Mouse (Mus musculus) forebrain, embryonic 15.5 days (tissue): ENCODE results near the gene Olfm4. TPM values are rescaled to one million over a fixed set of nuclear protein-coding genes. Genes with fewer than 3 reads are reported as not detected.

Experiments used
- ATAC-seq: fragments of 200-750 bp; cut with Nextera tagmentation; replicated peaks from 2 replicates; pipeline ENCODE4 v1.8.0; 2017; ENCODE audit warnings: mild to moderate bottlenecking, moderate TSS enrichment, moderate library complexity
- H3K27ac ChIP-seq: fragments of 300-500 bp; sonication (generic); replicated peaks from 2 replicates; pipeline ENCODE4 v1.5.1; 2015; ENCODE audit warnings: mild to moderate bottlenecking, inconsistent platforms
- H3K27me3 ChIP-seq: fragments of 300-500 bp; sonication (generic); 2 replicates; pipeline ENCODE4 v1.6.1; 2015; ENCODE audit warnings: inconsistent platforms
- H3K36me3 ChIP-seq: fragments of 300-500 bp; sonication (generic); 2 replicates; pipeline ENCODE4 v1.6.1; 2015; ENCODE audit warnings: mild to moderate bottlenecking, inconsistent platforms
- H3K4me1 ChIP-seq: fragments of 300-500 bp; sonication (generic); 2 replicates; pipeline ENCODE4 v1.6.1; 2015; ENCODE audit warnings: inconsistent platforms
- H3K4me2 ChIP-seq: fragments of 300-500 bp; sonication (generic); replicated peaks from 2 replicates; pipeline ENCODE4 v1.6.1; 2015; ENCODE audit warnings: mild to moderate bottlenecking, inconsistent platforms
- H3K4me3 ChIP-seq: fragments of 300-500 bp; sonication (generic); 2 replicates; pipeline ENCODE4 v1.5.1; 2015; ENCODE audit warnings: mild to moderate bottlenecking, inconsistent platforms
- H3K9ac ChIP-seq: fragments of 300-500 bp; sonication (generic); replicated peaks from 2 replicates; pipeline ENCODE4 v1.6.1; 2015; ENCODE audit warnings: mild to moderate bottlenecking, inconsistent platforms
- H3K9me3 ChIP-seq: fragments of 300-500 bp; sonication (generic); 2 replicates; pipeline ENCODE4 v1.6.1; 2016; ENCODE audit warnings: inconsistent platforms
- WGBS: fragments of 180-500 bp; shearing (Covaris S2); methylation state at CpG from one replicate; pipeline ENCODE4 v1.1.7; 2015; ENCODE audit warnings: mixed read lengths; 5-methylcytosine and 5-hydroxymethylcytosine counted together
- polyA plus RNA-seq: library from polyadenylated mRNA; unstranded; fragments of >200 nt; fragmentation: Nextera tagmentation; extraction: Ambion mirVana; gene quantifications from 2 replicates; pipeline ENCODE4 v1.2.1, GENCODE M21; 2015

The Olfm4 gene
- 1.9 and 2.0 TPM in 2 replicates for polyA plus RNA-seq

DNA sequence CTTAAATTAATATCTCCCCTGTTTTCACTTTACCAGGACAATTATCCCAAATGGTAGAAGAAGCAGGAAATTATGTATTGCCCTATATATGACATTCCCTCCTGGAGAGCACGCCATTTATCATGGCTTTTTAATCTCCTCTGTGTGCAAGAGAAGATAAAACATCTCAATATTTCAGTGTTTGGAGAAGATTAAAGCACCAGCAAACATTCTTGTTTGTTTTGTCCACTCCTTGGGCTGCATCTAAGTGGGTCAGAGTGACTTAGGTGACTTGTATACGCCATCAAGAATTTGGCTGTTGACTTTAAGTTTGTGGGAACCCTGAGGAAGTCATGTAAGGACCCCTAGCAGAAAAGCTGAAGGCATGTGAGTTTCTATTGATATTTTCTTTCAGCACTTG lies at the start of gene Olfm4:
TSS of gene Olfm4 (plus strand) at position 301 of the 400 bp plus-strand sequence.
- ATAC-seq = no peak
- Histone ChIP-seq H3K27ac (no peak within 1 kb of the TSS), H3K27me3 (no peaks in the 10 kb centered on the region), H3K9ac (no peak within 1 kb of the TSS), H3K9me3 (no peaks in the 10 kb centered on the region), H3K4me1 (no peaks in the 10 kb centered on the region), H3K4me2 (no peak within 1 kb of the TSS), H3K36me3 (no peaks in the 10 kb centered on the region), H3K4me3 (no peak within 1 kb of the TSS)
- 88% methylated on average over 2 of the region's 2 CpGs for WGBS

DNA sequence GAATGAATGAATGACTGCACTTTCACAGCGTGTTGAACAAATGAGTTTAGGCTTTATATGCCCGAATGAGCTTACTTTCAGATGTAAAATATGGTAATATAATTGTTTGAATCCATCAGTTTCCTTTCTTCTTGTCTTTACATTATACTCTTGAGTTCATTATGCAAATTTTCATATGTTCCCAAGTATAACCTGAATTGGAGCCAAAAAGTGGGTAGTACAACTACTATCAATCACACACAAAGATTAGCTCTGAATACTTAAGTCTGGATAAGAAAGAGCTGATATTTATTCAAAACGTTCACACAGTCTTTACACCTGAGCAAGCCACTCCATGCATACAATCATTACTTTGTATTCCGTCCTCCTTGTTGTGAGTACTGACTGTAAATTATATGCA lies 49.5 kb upstream of the Olfm4 start:
- no peak overlapping the region for H3K4me3 ChIP-seq
- no peak overlapping the region for H3K9ac ChIP-seq
- peaks cover 11% of the 10 kb centered on the region for H3K4me1 ChIP-seq
- ATAC-seq = 0 out of 2 replicates have a peak, but pooled peaks have one; percentile 21
- H3K9me3 ChIP-seq = no peaks in the 10 kb centered on the region
- H3K36me3 ChIP-seq = no peaks in the 10 kb centered on the region
- H3K27me3 ChIP-seq = no peaks in the 10 kb centered on the region
- peak overlapping the region; percentile 49 for H3K27ac ChIP-seq
- H3K4me2 ChIP-seq = no peak overlapping the region
- WGBS = 35% methylated on average over 4 of the region's 4 CpGs

- H3K27ac ChIP-seq = peak overlapping the region; percentile 83
- WGBS = 18% methylated on average over 4 of the region's 4 CpGs
- H3K9me3 ChIP-seq = no peaks in the 10 kb centered on the region
- no peaks in the 10 kb centered on the region for H3K27me3 ChIP-seq
- H3K4me3 ChIP-seq = no peak overlapping the region
- H3K9ac ChIP-seq = no peak overlapping the region
- ATAC-seq = peak; percentile 86
- H3K4me2 ChIP-seq = no peak overlapping the region
- H3K4me1 ChIP-seq = peaks cover 11% of the 10 kb centered on the region
- H3K36me3 ChIP-seq = no peaks in the 10 kb centered on the region
Measured at GRCm38 (mm10) chr14:79936879-79937468, 46.9 kb upstream of the Olfm4 start.

- H3K4me3 ChIP-seq = no peak overlapping the region
- no peaks in the 10 kb centered on the region for H3K4me1 ChIP-seq
- H3K27me3 ChIP-seq = no peaks in the 10 kb centered on the region
- no peaks in the 10 kb centered on the region for H3K9me3 ChIP-seq
- no peak overlapping the region for H3K27ac ChIP-seq
- H3K4me2 ChIP-seq = no peak overlapping the region
- no peaks in the 10 kb centered on the region for H3K36me3 ChIP-seq
- no peak for ATAC-seq
- no peak overlapping the region for H3K9ac ChIP-seq
- 69% methylated on average over 2 of the region's 2 CpGs for WGBS
Measured at GRCm38 (mm10) chr14:79945876-79946275, 38.0 kb upstream of the Olfm4 start.

DNA sequence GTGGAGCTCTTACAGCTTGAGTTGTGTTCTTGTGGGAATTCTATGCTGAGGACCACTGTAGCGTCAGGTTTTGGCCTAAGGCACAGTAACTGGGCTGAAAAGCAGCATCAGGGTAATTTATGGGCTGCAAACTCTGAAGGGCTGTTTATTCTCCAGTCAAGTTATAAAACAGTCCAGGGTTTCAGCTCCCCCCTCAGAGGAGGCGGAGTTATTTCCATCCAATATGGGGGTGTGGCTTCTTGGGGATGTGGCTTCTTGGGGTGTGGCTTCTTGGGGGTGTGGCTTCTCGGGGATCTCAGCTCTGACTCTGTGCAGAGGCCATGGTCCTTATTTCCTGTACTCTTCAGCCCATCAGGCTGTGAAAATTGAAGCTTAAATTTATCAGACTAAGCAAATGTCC lies 28.2 kb upstream of the Olfm4 start:
- H3K4me3 ChIP-seq = no peak overlapping the region
- H3K4me1 ChIP-seq = 0 out of 2 replicates have a peak, but pooled peaks cover 4% of the 10 kb centered on the region
- no peaks in the 10 kb centered on the region for H3K9me3 ChIP-seq
- no peaks in the 10 kb centered on the region for H3K36me3 ChIP-seq
- 86% methylated on average over 3 of the region's 3 CpGs for WGBS
- no peaks in the 10 kb centered on the region for H3K27me3 ChIP-seq
- H3K27ac ChIP-seq = no peak overlapping the region
- H3K4me2 ChIP-seq = no peak overlapping the region
- H3K9ac ChIP-seq = no peak overlapping the region
- ATAC-seq = no peak

GRCm38 (mm10) chr14:79957789-79958487 lies 25.9 kb upstream of the Olfm4 start:
- Histone ChIP-seq H3K9ac (no peak overlapping the region), H3K27ac (0 out of 2 replicates have a peak overlapping the region, but pooled peaks have one; percentile 27), H3K9me3 (no peaks in the 10 kb centered on the region), H3K36me3 (no peaks in the 10 kb centered on the region), H3K27me3 (no peaks in the 10 kb centered on the region), H3K4me1 (0 out of 2 replicates have a peak, but pooled peaks cover 6% of the 10 kb centered on the region), H3K4me2 (no peak overlapping the region), H3K4me3 (no peak overlapping the region)
- WGBS = 77% methylated on average over 15 of the region's 15 CpGs
- 0 out of 2 replicates have a peak, but pooled peaks have one; percentile 32 for ATAC-seq

GRCm38 (mm10) chr14:79961187-79961586 lies 22.7 kb upstream of the Olfm4 start:
- Histone ChIP-seq H3K9ac (no peak overlapping the region), H3K4me3 (no peak overlapping the region), H3K9me3 (no peaks in the 10 kb centered on the region), H3K27ac (0 out of 2 replicates have a peak overlapping the region, but pooled peaks have one; percentile 17), H3K4me1 (0 out of 2 replicates have a peak, but pooled peaks cover 6% of the 10 kb centered on the region), H3K4me2 (no peak overlapping the region), H3K36me3 (no peaks in the 10 kb centered on the region), H3K27me3 (no peaks in the 10 kb centered on the region)
- ATAC-seq = peak; percentile 55; the same call in 1 of the 2 replicates
- 70% methylated on average over 4 of the region's 4 CpGs for WGBS

DNA sequence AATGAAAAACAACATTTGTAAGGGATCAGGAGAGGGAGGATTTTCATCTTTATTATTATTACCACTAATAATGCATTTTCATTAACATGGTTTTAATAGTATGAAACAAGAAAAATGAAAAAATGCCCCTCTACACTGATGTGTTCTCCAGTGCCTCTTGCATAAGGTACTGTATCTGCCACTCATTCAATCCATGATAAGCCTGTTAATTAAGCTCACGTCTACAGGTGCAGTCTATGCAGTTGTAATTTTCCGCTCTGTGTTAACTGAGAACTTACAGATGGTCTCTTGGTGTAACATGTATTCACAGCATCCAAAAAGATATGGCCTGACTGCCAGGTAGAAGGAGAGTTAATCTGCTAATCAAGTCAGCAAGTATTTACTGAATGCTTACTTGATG lies 22.3 kb upstream of the Olfm4 start:
- 0 out of 2 replicates have a peak, but pooled peaks cover 6% of the 10 kb centered on the region for H3K4me1 ChIP-seq
- no peak for ATAC-seq
- no peaks in the 10 kb centered on the region for H3K27me3 ChIP-seq
- no peak overlapping the region for H3K27ac ChIP-seq
- no peak overlapping the region for H3K4me3 ChIP-seq
- 62% methylated on average over 2 of the region's 2 CpGs for WGBS
- H3K9ac ChIP-seq = no peak overlapping the region
- no peak overlapping the region for H3K4me2 ChIP-seq
- no peaks in the 10 kb centered on the region for H3K9me3 ChIP-seq
- no peaks in the 10 kb centered on the region for H3K36me3 ChIP-seq

DNA sequence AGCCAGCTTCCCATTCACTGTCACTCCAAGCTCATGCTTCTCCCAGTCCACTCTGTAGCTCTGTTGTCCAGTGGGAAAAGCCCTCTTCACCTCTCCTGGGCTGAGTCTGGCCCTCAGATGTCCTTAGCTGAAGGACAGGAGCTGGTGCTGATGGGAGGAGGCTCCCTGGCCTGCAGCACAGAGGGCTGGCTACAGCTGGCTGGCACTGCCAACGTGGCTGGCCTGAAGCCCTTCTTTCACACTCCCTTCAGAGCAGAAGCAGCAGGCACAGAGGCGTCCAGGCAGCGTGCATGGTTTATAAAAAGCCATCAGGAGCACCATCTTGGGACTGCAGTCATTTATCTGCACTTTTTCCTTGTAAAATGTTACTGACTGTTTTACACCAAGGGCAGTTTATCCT lies 13.7 kb upstream of the Olfm4 start:
- H3K4me2 ChIP-seq = no peak overlapping the region
- H3K4me3 ChIP-seq = no peak overlapping the region
- H3K9me3 ChIP-seq = no peaks in the 10 kb centered on the region
- H3K27ac ChIP-seq = peak overlapping the region; percentile 53; the same call in 1 of the 2 replicates
- H3K4me1 ChIP-seq = peaks cover 14% of the 10 kb centered on the region; the same call in 1 of the 2 replicates
- no peaks in the 10 kb centered on the region for H3K27me3 ChIP-seq
- no peaks in the 10 kb centered on the region for H3K36me3 ChIP-seq
- H3K9ac ChIP-seq = no peak overlapping the region
- 50% methylated on average over 3 of the region's 3 CpGs for WGBS
- ATAC-seq = peak; percentile 89

DNA sequence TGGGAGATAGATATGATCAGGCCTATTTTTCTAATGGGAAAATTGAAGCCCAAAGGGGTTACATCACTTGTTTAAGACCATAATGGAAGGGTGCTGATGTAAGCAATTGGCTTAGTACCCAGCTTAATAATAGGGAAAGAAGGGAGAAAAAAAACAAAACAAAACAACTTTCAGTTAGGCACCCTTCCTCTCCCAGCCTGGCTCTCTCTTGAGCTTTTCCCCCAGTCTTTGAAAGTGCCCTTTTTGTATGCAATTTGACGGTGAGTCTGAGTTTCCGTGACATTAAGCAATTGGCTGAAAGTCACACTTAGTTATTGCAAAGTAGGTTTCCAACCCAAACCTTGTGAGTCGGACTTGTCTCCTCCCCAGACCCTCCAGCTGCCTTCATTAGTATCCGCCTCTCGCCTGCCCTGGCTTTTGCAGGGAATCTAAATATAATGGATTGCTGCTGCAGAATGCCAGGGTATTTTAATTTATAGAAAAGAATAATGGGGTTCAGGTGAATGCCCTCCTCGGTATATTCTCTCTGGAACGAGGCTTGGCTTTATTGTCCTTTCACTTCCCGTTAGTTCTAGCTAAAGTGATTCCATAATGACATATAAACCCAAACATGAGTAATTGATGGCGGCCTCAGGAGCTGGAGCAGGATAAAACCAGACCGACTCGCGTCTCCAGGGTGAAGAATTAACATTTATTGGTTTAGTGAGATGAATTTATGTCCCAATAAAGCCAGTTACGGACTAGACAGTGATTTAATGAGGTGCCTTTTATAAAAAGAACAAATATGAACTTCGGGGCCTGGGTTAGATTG lies 12.7 kb upstream of the Olfm4 start:
- 34% methylated on average over 14 of the region's 14 CpGs for WGBS
- Histone ChIP-seq H3K4me3 (no peak overlapping the region), H3K36me3 (no peaks in the 10 kb centered on the region), H3K4me1 (peaks cover 14% of the 10 kb centered on the region; the same call in 1 of the 2 replicates), H3K4me2 (no peak overlapping the region), H3K27ac (peak overlapping the region; percentile 53), H3K9me3 (no peaks in the 10 kb centered on the region), H3K9ac (no peak overlapping the region), H3K27me3 (no peaks in the 10 kb centered on the region)
- ATAC-seq = peak; percentile 56

GRCm38 (mm10) chr14:79981437-79981836 lies 2.4 kb upstream of the Olfm4 start:
- Histone ChIP-seq H3K4me3 (no peak overlapping the region), H3K9ac (no peak overlapping the region), H3K27me3 (no peaks in the 10 kb centered on the region), H3K27ac (no peak overlapping the region), H3K36me3 (no peaks in the 10 kb centered on the region), H3K9me3 (no peaks in the 10 kb centered on the region), H3K4me1 (no peaks in the 10 kb centered on the region), H3K4me2 (no peak overlapping the region)
- no peak for ATAC-seq
- 84% methylated on average over 4 of the region's 4 CpGs for WGBS
